Mouse (Mus musculus) forebrain, embryonic 12.5 days (tissue): ENCODE measurements around the gene Fbxw4. TPM values are rescaled to one million over a fixed set of nuclear protein-coding genes. Genes with fewer than 3 reads are reported as not detected.

ENCODE experiments used
- ATAC-seq: fragments of 200-750 bp; cut with Nextera tagmentation; 2 replicates; pipeline ENCODE4 v1.8.0; 2017; ENCODE audit warnings: moderate TSS enrichment; ENCODE audit not compliant: low FRiP score
- H3K27ac ChIP-seq: fragments of 300-500 bp; sonication (generic); 2 replicates; pipeline ENCODE4 v1.5.1; 2016; ENCODE audit warnings: mild to moderate bottlenecking
- H3K27me3 ChIP-seq: fragments of 300-500 bp; sonication (generic); 2 replicates; pipeline ENCODE4 v1.6.1; 2016; ENCODE audit warnings: mild to moderate bottlenecking
- H3K36me3 ChIP-seq: fragments of 300-500 bp; sonication (generic); replicated peaks from 2 replicates; pipeline ENCODE4 v1.6.1; 2016; ENCODE audit warnings: mild to moderate bottlenecking
- H3K4me1 ChIP-seq: fragments of 300-500 bp; sonication (generic); 2 replicates; pipeline ENCODE4 v1.6.1; 2016
- H3K4me2 ChIP-seq: fragments of 300-500 bp; sonication (generic); 2 replicates; pipeline ENCODE4 v1.6.1; 2016; ENCODE audit warnings: mild to moderate bottlenecking, moderate library complexity
- H3K4me3 ChIP-seq: fragments of 300-500 bp; sonication (generic); replicated peaks from 2 replicates; pipeline ENCODE4 v1.5.1; 2016; ENCODE audit warnings: mild to moderate bottlenecking
- H3K9ac ChIP-seq: fragments of 300-500 bp; sonication (generic); 2 replicates; pipeline ENCODE4 v1.6.1; 2016; ENCODE audit warnings: mild to moderate bottlenecking
- H3K9me3 ChIP-seq: fragments of 300-500 bp; sonication (generic); 2 replicates; pipeline ENCODE4 v1.6.1; 2016
- WGBS: fragments of 180-500 bp; shearing (Covaris S2); methylation state at CpG from one replicate; pipeline ENCODE4 v1.1.7; 2016; 5-methylcytosine and 5-hydroxymethylcytosine counted together
- polyA plus RNA-seq: library from polyadenylated mRNA; unstranded; fragments of >200 nt; fragmentation: Nextera tagmentation; extraction: Ambion mirVana; gene quantifications from 2 replicates; pipeline ENCODE4 v1.2.1, GENCODE M21; 2016

Fbxw4 gene
- polyA plus RNA-seq: 4.6 and 4.7 TPM in 2 replicates

GRCm38 (mm10) chr19:45659738-45660502 lies at the start of gene Fbxw4:
Gene Fbxw4 (minus strand): TSS chr19:45660312.
- Histone ChIP-seq H3K27me3 (peaks cover 5% of the 10 kb centered on the region; the same call in 1 of the 2 replicates), H3K9me3 (no peaks in the 10 kb centered on the region), H3K9ac (peak within 1 kb of the TSS; percentile 96), H3K4me3 (peak within 1 kb of the TSS; percentile 81), H3K27ac (peak within 1 kb of the TSS; percentile 93), H3K4me2 (peak within 1 kb of the TSS; percentile 79), H3K4me1 (peaks cover 33% of the 10 kb centered on the region), H3K36me3 (no peaks in the 10 kb centered on the region)
- WGBS: under 1% methylated on average over 84 of the region's 94 CpGs
- peak; percentile 92 for ATAC-seq

- H3K36me3 ChIP-seq: no peaks in the 10 kb centered on the region
- H3K4me1 ChIP-seq: peaks cover 7% of the 10 kb centered on the region
- no peak overlapping the region for H3K4me3 ChIP-seq
- H3K27me3 ChIP-seq: peaks cover 13% of the 10 kb centered on the region
- H3K9ac ChIP-seq: no peak overlapping the region
- 72% methylated on average over 3 of the region's 3 CpGs for WGBS
- no peak overlapping the region for H3K4me2 ChIP-seq
- no peak for ATAC-seq
- H3K9me3 ChIP-seq: no peaks in the 10 kb centered on the region
- no peak overlapping the region for H3K27ac ChIP-seq
Observed at GRCm38 (mm10) chr19:45708704-45709103, 48.6 kb upstream of the Fbxw4 start.

GRCm38 (mm10) chr19:45696281-45696600 lies 36.1 kb upstream of the Fbxw4 start:
- Histone ChIP-seq H3K4me2 (no peak overlapping the region), H3K9me3 (no peaks in the 10 kb centered on the region), H3K36me3 (no peaks in the 10 kb centered on the region), H3K27me3 (peaks cover 14% of the 10 kb centered on the region), H3K4me1 (peaks cover 7% of the 10 kb centered on the region), H3K4me3 (no peak overlapping the region), H3K27ac (no peak overlapping the region), H3K9ac (no peak overlapping the region)
- ATAC-seq: no peak
- WGBS: 61% methylated on average over 6 of the region's 6 CpGs

GRCm38 (mm10) chr19:45695496-45696280 lies 35.6 kb upstream of the Fbxw4 start:
- Histone ChIP-seq H3K4me2 (peak overlapping the region; percentile 33), H3K27me3 (peaks cover 14% of the 10 kb centered on the region), H3K9me3 (no peaks in the 10 kb centered on the region), H3K36me3 (no peaks in the 10 kb centered on the region), H3K27ac (no peak overlapping the region), H3K4me3 (no peak overlapping the region), H3K4me1 (peaks cover 7% of the 10 kb centered on the region), H3K9ac (no peak overlapping the region)
- ATAC-seq: no peak
- WGBS: 25% methylated on average over 25 of the region's 25 CpGs

GRCm38 (mm10) chr19:45694056-45694455 lies 33.9 kb upstream of the Fbxw4 start:
- H3K9ac ChIP-seq: no peak overlapping the region
- 42% methylated on average over 3 of the region's 3 CpGs for whole genome bisulfite sequencing
- no peak overlapping the region for H3K4me3 ChIP-seq
- peaks cover 14% of the 10 kb centered on the region for H3K27me3 ChIP-seq
- no peaks in the 10 kb centered on the region for H3K36me3 ChIP-seq
- no peaks in the 10 kb centered on the region for H3K9me3 ChIP-seq
- peaks cover 7% of the 10 kb centered on the region for H3K4me1 ChIP-seq
- H3K4me2 ChIP-seq: no peak overlapping the region
- no peak for ATAC-seq
- no peak overlapping the region for H3K27ac ChIP-seq

GRCm38 (mm10) chr19:45692211-45692610 lies 32.1 kb upstream of the Fbxw4 start:
- Histone ChIP-seq H3K9ac (no peak overlapping the region), H3K27me3 (peaks cover 14% of the 10 kb centered on the region), H3K9me3 (no peaks in the 10 kb centered on the region), H3K36me3 (no peaks in the 10 kb centered on the region), H3K27ac (no peak overlapping the region), H3K4me1 (peaks cover 7% of the 10 kb centered on the region), H3K4me3 (no peak overlapping the region), H3K4me2 (no peak overlapping the region)
- no peak for ATAC-seq
- 91% methylated on average over 8 of the region's 8 CpGs for WGBS

- no peaks in the 10 kb centered on the region for H3K36me3 ChIP-seq
- 84% methylated on average over 8 of the region's 8 CpGs for WGBS
- no peak overlapping the region for H3K9ac ChIP-seq
- peaks cover 7% of the 10 kb centered on the region for H3K4me1 ChIP-seq
- no peak overlapping the region for H3K4me2 ChIP-seq
- no peak overlapping the region for H3K4me3 ChIP-seq
- H3K27me3 ChIP-seq: peaks cover 17% of the 10 kb centered on the region
- H3K27ac ChIP-seq: no peak overlapping the region
- no peak for ATAC-seq
- H3K9me3 ChIP-seq: no peaks in the 10 kb centered on the region
Observed at GRCm38 (mm10) chr19:45691001-45691535, 31.0 kb upstream of the Fbxw4 start.

GRCm38 (mm10) chr19:45687001-45687400 lies 26.9 kb upstream of the Fbxw4 start:
- H3K4me2 ChIP-seq: no peak overlapping the region
- no peaks in the 10 kb centered on the region for H3K36me3 ChIP-seq
- WGBS: 66% methylated on average over 4 of the region's 4 CpGs
- H3K9ac ChIP-seq: no peak overlapping the region
- H3K27me3 ChIP-seq: 0 out of 2 replicates have a peak, but pooled peaks cover 7% of the 10 kb centered on the region
- no peak for ATAC-seq
- H3K27ac ChIP-seq: no peak overlapping the region
- no peaks in the 10 kb centered on the region; the same call in 1 of the 2 replicates for H3K4me1 ChIP-seq
- H3K4me3 ChIP-seq: no peak overlapping the region
- no peaks in the 10 kb centered on the region for H3K9me3 ChIP-seq

GRCm38 (mm10) chr19:45683676-45684075 lies 23.6 kb upstream of the Fbxw4 start:
- no peaks in the 10 kb centered on the region for H3K9me3 ChIP-seq
- H3K36me3 ChIP-seq: no peaks in the 10 kb centered on the region
- WGBS: 84% methylated on average over 10 of the region's 10 CpGs
- H3K4me3 ChIP-seq: no peak overlapping the region
- no peaks in the 10 kb centered on the region for H3K4me1 ChIP-seq
- H3K4me2 ChIP-seq: no peak overlapping the region
- H3K27me3 ChIP-seq: peaks cover 17% of the 10 kb centered on the region; the same call in 1 of the 2 replicates
- no peak for ATAC-seq
- no peak overlapping the region for H3K9ac ChIP-seq
- no peak overlapping the region for H3K27ac ChIP-seq

GRCm38 (mm10) chr19:45680495-45681130 lies 20.5 kb upstream of the Fbxw4 start:
- no peaks in the 10 kb centered on the region for H3K36me3 ChIP-seq
- 75% methylated on average over 3 of the region's 3 CpGs for WGBS
- no peak overlapping the region for H3K9ac ChIP-seq
- H3K4me3 ChIP-seq: no peak overlapping the region
- H3K4me1 ChIP-seq: peaks cover 12% of the 10 kb centered on the region
- ATAC-seq: no peak
- H3K9me3 ChIP-seq: no peaks in the 10 kb centered on the region
- H3K27me3 ChIP-seq: peaks cover 31% of the 10 kb centered on the region
- no peak overlapping the region for H3K27ac ChIP-seq
- no peak overlapping the region for H3K4me2 ChIP-seq

GRCm38 (mm10) chr19:45676723-45677269 lies 16.7 kb upstream of the Fbxw4 start:
- peaks cover 59% of the 10 kb centered on the region for H3K27me3 ChIP-seq
- H3K36me3 ChIP-seq: no peaks in the 10 kb centered on the region
- no peak for ATAC-seq
- H3K4me2 ChIP-seq: peak overlapping the region; percentile 57
- H3K27ac ChIP-seq: no peak overlapping the region
- H3K4me3 ChIP-seq: peak overlapping the region; percentile 32
- no peaks in the 10 kb centered on the region for H3K9me3 ChIP-seq
- 6% methylated on average over 16 of the region's 16 CpGs for WGBS
- H3K9ac ChIP-seq: peak overlapping the region; percentile 36; the same call in 1 of the 2 replicates
- peaks cover 13% of the 10 kb centered on the region for H3K4me1 ChIP-seq
